Mouse (Mus musculus) small intestine, adult 2 months (tissue): ENCODE data around the gene Eid2b. TPM values are rescaled to one million over a fixed set of nuclear protein-coding genes. Genes with fewer than 3 reads are reported as not detected.

Experiments
- H3K27ac ChIP-seq: fragments of 200-500 bp; 2 replicates; pipeline ENCODE4 v1.5.1; 2012; ENCODE audit warnings: low read depth, low read length, control low read depth, inconsistent platforms; ENCODE audit not compliant: insufficient read depth
- H3K27me3 ChIP-seq: fragments of 200-500 bp; 2 replicates; pipeline ENCODE4 v1.6.1; 2012; ENCODE audit warnings: mild to moderate bottlenecking, moderate library complexity, low read length, inconsistent platforms; ENCODE audit not compliant: control insufficient read depth, insufficient read depth
- H3K36me3 ChIP-seq: fragments of 200-500 bp; 2 replicates; pipeline ENCODE4 v1.6.1; 2012; ENCODE audit warnings: mild to moderate bottlenecking, low read length, control low read depth, inconsistent platforms; ENCODE audit not compliant: control insufficient read depth, insufficient read depth
- H3K4me1 ChIP-seq: fragments of 200-500 bp; 2 replicates; pipeline ENCODE4 v1.6.1; 2012; ENCODE audit warnings: low read length, inconsistent platforms, mixed read lengths; ENCODE audit not compliant: control insufficient read depth, insufficient read depth, insufficient read length
- H3K4me3 ChIP-seq: fragments of 200-500 bp; 2 replicates; pipeline ENCODE4 v1.5.1; 2012; ENCODE audit warnings: low read depth, mild to moderate bottlenecking, control low read depth, inconsistent platforms, low read length, moderate library complexity
- CTCF ChIP-seq: fragments of 200-500 bp; IDR thresholded peaks from 2 replicates; pipeline ENCODE4 v1.5.1; 2012; ENCODE audit warnings: low read depth, mild to moderate bottlenecking, control low read depth, inconsistent platforms, low read length, moderate library complexity, mixed read lengths; ENCODE audit not compliant: insufficient replicate concordance, insufficient read length; ENCODE audit errors: extremely low read depth
- POLR2A ChIP-seq: fragments of 200-500 bp; IDR thresholded peaks from 2 replicates; pipeline ENCODE4 v1.6.1; 2012; ENCODE audit warnings: low read depth, mild to moderate bottlenecking, control low read depth, inconsistent platforms, low read length, moderate library complexity
- WGBS: fragments of 180-500 bp; shearing (Covaris S2); methylation state at CpG from one replicate; pipeline ENCODE4 v1.1.7; 2018; 5-methylcytosine and 5-hydroxymethylcytosine counted together
- polyA plus RNA-seq: library from polyadenylated mRNA; depleted of rRNA; stranded (reverse); fragments of >200 nt; gene quantifications from 2 replicates; pipeline ENCODE4 v1.2.3, GENCODE M21; 2012

The Eid2b gene
- polyA plus RNA-seq, 1 experiment = 5.8 TPM

GRCm38 (mm10) chr7:28301616-28302433 lies 24.3 kb downstream of the Eid2b start, which contains the start of gene Dll3:
Gene Dll3, minus strand, starts transcription at chr7:28302238.
- Histone ChIP-seq H3K4me1 (no peaks in the 10 kb centered on the region), H3K27me3 (peaks cover 31% of the 10 kb centered on the region), H3K27ac (no peak within 1 kb of the TSS), H3K4me3 (peak within 1 kb of the TSS; percentile 34), H3K36me3 (peaks cover 17% of the 10 kb centered on the region)
- 4% methylated on average over 30 of the region's 30 CpGs for WGBS
- TF ChIP-seq POLR2A (no peak), CTCF (peak; percentile 54)

GRCm38 (mm10) chr7:28305641-28306040 lies 28.1 kb downstream of the Eid2b start:
- TF ChIP-seq CTCF (no peak), POLR2A (no peak)
- peaks cover 15% of the 10 kb centered on the region for H3K27me3 ChIP-seq
- H3K36me3 ChIP-seq = peaks cover 33% of the 10 kb centered on the region
- WGBS = 90% methylated on average over 10 of the region's 10 CpGs
- H3K4me3 ChIP-seq = no peak overlapping the region
- no peaks in the 10 kb centered on the region for H3K4me1 ChIP-seq
- H3K27ac ChIP-seq = no peak overlapping the region

GRCm38 (mm10) chr7:28306216-28306615 lies 28.7 kb downstream of the Eid2b start:
- H3K27ac ChIP-seq = no peak overlapping the region
- WGBS = 88% methylated on average over 8 of the region's 8 CpGs
- H3K4me3 ChIP-seq = no peak overlapping the region
- TF ChIP-seq POLR2A (no peak), CTCF (no peak)
- H3K4me1 ChIP-seq = peaks cover 3% of the 10 kb centered on the region
- peaks cover 33% of the 10 kb centered on the region for H3K36me3 ChIP-seq
- H3K27me3 ChIP-seq = peaks cover 11% of the 10 kb centered on the region

- WGBS = 80% methylated on average over 9 of the region's 9 CpGs
- Histone ChIP-seq H3K36me3 (peaks cover 33% of the 10 kb centered on the region), H3K27me3 (no peaks in the 10 kb centered on the region), H3K27ac (no peak overlapping the region), H3K4me1 (peaks cover 8% of the 10 kb centered on the region), H3K4me3 (no peak overlapping the region)
- TF ChIP-seq CTCF (no peak), POLR2A (no peak)
These were observed 32.2 kb downstream of the Eid2b start for GRCm38 (mm10) chr7:28309737-28310136.

- Histone ChIP-seq H3K4me1 (peaks cover 8% of the 10 kb centered on the region), H3K36me3 (peaks cover 37% of the 10 kb centered on the region), H3K4me3 (peak overlapping the region; percentile 91), H3K27ac (no peak overlapping the region), H3K27me3 (no peaks in the 10 kb centered on the region)
- TF ChIP-seq CTCF = no peak
- TF ChIP-seq POLR2A = no peak
- WGBS = 2% methylated on average over 35 of the region's 35 CpGs
These were observed 33.8 kb downstream of the Eid2b start for GRCm38 (mm10) chr7:28311151-28311925.

GRCm38 (mm10) chr7:28311926-28312543 lies 34.5 kb downstream of the Eid2b start, which contains the start of gene Timm50:
Gene Timm50, minus strand, starts transcription at chr7:28312072.
- Histone ChIP-seq H3K36me3 (peaks cover 37% of the 10 kb centered on the region), H3K4me3 (peak within 1 kb of the TSS; percentile 91), H3K27me3 (no peaks in the 10 kb centered on the region), H3K27ac (no peak within 1 kb of the TSS), H3K4me1 (peaks cover 8% of the 10 kb centered on the region)
- WGBS = under 1% methylated on average over 45 of the region's 45 CpGs
- peak; percentile 69 for TF ChIP-seq POLR2A
- TF ChIP-seq CTCF = no peak
